Mouse (Mus musculus) frontal cortex, adult 2 months (tissue): ENCODE results near the gene Fmnl1. TPM values are rescaled to one million over a fixed set of nuclear protein-coding genes. Genes with fewer than 3 reads are reported as not detected.
"Not testable (repeated sequence)": the region's sequence is repeated elsewhere in the genome, so short reads cannot be mapped to it uniquely, and the experiment has no call there.

Source experiments
- DNase-seq, 2 experiments: peaks; one replicate each; pipeline ENCODE4 v3.0.0; 2022; ENCODE audit warnings: low spot score in 1 of 2; ENCODE audit errors: extremely low spot score in 1 of 2
- polyA plus RNA-seq: library from polyadenylated mRNA; depleted of rRNA; stranded (reverse); fragments of >200 nt; gene quantifications from 2 replicates; pipeline ENCODE4 v1.2.3, GENCODE M21; 2012

Fmnl1 gene
- polyA plus RNA-seq, 1 experiment: 76.2 TPM

DNA sequence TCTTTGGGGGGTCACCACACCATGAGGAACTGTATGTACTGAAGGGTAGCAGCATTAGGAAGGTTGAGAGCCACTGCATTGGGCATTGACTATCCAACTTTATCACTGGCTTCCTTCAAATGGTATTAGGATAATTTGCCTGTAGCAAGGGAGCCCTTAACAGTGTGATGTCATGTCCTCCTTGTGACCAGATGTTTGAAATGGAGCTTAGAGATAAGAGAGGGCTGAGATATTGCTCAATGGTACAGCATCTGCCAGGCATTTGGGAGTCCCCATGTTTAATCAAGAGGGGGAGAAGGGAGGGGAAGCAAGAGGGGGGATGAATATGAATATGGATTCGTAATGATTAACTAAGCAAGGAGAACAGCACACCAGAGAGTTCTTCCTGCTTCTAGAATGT lies 44.4 kb downstream of the Fmnl1 start:
- DNase-seq: no peak

DNA sequence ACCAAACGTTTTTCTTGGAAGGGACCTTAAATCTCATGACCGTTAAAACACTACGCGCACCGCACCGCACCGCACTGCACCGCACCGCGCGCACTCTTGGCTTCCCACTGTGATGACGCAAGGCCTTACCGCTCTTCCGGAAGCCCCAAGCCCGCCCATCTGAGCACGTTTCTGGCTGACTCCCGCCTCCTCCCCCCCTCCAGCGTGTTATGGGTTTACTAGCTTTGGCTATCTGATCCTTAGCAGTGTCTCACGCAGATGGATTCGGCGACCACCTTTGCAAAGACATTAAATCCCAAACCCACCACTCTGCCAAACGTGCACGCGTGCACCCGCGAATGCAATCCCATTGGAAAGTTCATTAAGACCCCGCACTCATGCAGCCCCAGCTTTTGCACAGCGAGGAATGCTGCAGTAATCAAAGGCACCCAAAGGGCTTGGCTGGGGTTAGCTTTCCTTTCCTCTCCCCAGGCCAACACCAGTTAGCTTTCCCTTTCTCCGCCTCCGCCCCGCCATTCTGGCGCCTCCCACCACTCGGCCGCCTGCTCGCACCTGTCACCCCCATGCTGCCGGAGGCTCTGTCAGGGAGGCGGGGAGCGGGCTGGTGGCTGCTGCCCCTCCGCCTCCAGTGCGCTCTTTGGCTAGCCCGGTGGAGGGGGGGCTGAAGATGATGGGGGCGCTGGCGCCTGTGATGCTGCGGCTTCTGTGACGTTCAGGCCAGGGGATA lies 47.0 kb downstream of the Fmnl1 start, which contains the start of gene Spata32:
Spata32 (minus strand) TSS at position 643 of the 727 bp plus-strand sequence.
- DNase-seq: peak in 1 of 2 experiments; percentile 74

DNA sequence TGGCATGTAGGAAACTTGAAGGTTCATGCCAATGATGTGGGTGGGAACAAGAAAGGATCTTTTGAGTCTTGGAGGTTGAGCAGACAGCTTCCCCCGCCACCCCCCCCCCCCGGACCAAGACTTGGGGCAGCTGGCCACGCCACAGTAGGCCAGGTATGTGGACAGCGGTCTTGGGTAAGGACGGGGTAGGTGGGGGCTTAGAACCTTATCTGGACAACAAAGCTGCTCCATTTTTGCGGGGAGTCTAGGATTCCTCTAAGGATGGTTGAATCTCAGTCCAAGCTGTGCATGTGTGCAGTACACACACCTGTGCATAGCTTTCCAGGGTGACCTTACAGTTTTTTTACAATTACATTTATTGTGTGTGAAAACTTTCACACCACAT lies 47.6 kb downstream of the Fmnl1 start:
- DNase-seq: no peak

GRCm38 (mm10) chr11:103219259-103219658 lies 48.4 kb downstream of the Fmnl1 start:
- DNase-seq: no peak

- DNase-seq: no peak
These were observed 49.1 kb downstream of the Fmnl1 start for GRCm38 (mm10) chr11:103219995-103220394.

DNA sequence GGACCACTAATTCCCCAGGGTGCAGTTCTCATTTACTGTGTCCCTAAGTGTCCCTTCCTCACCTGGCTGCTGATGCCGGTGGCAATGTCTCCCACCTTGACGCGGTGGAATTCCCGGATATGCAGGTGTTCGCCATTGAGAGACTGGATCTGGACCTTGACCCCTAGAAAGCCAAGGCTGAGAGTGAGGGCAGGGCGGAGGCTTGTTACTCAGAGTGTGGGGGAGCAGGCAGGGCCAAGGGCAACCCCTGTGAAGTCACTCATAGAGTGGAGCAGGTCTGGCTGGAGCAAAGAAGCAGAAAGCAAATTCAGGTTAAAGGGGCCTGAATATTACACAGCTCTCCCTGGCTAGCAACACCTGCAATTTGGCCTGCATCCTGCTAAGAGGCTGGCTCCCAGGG lies 50.5 kb downstream of the Fmnl1 start:
- DNase-seq: no peak

DNA sequence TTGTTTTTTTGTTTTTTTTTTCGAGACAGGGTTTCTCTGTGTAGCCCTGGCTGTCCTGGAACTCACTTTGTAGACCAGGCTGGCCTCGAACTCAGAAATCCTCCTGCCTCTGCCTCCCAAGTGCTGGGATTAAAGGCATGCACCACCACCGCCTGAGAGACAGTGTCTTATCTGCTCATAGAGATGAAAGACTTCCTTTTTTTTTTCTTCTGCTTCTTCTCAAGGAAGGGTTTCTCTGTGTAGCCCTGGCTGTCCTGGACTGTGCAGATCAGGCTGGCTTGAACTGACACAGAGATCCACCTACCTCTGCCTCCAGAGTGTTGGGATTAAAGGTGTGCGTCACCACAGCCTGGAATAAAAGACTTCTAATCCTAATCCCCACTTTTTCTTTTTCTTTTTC lies 51.8 kb downstream of the Fmnl1 start:
- DNase-seq: not testable (repeated sequence)

GRCm38 (mm10) chr11:103223444-103223843 lies 52.5 kb downstream of the Fmnl1 start:
- DNase-seq: peak; percentile 47 to 75

GRCm38 (mm10) chr11:103223951-103224456 lies 53.1 kb downstream of the Fmnl1 start:
- DNase-seq: no peak

GRCm38 (mm10) chr11:103229608-103230007 lies 58.7 kb downstream of the Fmnl1 start:
- no peak for DNase-seq

DNA sequence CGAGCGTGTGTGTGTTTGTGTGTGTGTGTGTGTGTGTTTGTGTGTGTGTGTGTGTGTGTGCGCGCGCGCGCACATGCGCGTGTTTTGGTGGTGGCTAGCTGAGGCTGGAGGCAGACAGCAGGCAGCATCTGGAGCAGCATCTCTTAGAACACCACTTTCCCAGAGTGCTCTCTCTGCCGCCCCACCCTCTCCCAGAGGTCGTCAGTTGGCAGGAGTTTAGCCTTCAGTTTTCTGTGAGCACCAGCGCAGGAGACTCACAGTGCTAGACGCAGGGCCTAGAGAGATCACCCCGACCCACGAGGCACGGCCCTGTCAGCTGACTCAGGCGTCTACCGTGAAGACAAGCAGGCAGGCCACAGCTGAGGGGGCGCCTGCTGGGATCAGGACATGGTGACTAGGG lies 59.7 kb downstream of the Fmnl1 start:
- no peak for DNase-seq

DNA sequence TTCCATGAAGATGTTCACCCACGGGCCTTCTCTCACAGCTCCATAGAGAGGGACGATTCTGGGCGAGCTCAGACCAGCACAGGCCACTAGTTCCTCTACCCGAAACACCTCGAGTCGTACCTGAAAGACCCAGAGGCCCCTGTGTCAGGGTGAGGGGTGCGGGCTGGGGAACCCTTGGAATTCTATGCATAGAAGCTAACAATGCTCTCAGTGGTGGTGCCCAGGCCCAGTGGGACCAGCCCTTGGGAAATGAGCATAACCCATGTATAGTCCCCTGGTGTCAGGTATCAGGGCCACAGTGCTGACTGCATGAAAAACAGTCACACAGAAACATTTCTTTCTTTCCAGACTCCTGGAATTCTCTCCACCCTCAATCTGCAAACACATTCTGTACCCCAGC lies 60.5 kb downstream of the Fmnl1 start:
- DNase-seq: no peak

GRCm38 (mm10) chr11:103232966-103233365 lies 62.1 kb downstream of the Fmnl1 start:
- DNase-seq: peak; percentile 69 to 90

DNA sequence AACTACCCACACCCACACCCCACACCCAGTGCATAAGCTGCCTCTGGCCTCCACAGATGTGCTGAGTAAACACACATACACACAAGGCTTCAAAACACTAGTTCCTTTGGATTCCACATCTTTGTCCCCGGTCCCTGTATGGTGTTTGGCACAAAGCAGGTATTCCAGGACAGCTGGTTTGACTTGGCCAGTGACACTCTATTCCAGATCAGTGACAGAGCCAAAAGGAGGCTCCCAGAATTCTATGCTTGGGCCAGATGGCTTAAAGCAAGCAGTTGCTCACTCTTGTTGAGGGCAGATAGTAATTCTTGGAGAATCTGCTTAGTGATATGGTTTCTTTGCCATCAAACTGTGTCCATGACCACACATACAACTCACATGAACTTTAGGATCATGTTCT lies 63.5 kb downstream of the Fmnl1 start:
- no peak for DNase-seq

DNA sequence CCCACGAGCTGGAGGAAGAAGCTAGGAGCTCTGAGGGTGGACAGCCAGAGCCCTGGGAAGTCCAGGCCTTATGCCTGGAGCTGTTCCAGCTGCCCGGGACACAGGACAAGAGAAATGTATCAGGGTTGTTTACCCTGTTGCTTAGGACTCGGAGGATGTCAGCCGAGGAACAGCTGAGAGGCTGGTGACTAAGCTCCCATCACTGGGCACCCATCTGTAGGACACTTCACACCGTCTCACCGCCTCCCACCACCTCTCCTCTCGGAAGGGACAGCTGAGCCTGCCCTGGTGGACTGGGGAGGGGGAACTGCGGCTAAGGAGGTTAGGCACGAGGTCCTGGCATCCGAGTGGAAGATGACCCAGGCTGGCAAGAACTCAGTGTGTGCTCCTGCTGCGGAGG lies 64.8 kb downstream of the Fmnl1 start:
- peak in 1 of 2 experiments; percentile 33 for DNase-seq

DNA sequence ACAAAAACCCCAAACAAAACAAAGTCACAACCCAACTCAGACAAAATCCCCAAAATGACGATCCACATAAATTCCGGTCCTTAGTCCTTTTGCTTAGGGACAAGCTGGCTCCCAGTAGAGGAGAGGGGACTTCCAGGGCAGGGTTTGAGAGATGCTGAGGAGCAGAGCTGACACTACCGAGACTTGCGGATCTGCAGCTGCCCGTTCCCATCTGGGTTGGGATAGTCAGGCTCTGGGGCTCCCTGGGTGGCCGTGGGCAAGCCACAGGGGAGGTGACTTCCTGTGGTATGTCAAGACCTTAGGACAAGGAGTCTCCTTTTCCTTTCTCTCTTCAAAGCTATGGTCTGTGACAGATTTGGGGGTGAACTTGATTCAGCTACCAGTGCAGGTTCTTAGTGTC lies 65.5 kb downstream of the Fmnl1 start:
- no peak for DNase-seq

DNA sequence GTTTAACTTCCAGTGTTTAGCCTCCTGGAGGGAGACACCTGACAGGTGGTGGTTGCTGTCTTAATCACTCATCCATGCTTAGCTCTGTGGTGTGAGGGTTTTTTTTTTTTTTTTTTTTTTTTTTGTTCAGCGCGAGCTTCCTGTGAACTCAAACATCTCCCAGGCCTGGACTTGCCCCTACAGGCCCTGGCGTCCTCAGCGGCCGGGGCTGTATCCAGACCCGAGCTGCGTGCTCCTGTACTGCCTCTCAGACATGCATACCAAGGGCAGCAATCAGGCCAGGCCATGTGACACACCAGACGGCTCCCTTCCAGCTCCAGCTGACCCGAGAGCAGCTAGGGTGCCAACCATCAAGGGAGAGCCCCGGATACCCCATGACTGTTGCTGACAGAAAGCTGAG lies 66.0 kb downstream of the Fmnl1 start:
- DNase-seq: no peak

GRCm38 (mm10) chr11:103237757-103238156 lies 66.8 kb downstream of the Fmnl1 start:
- no peak for DNase-seq

DNA sequence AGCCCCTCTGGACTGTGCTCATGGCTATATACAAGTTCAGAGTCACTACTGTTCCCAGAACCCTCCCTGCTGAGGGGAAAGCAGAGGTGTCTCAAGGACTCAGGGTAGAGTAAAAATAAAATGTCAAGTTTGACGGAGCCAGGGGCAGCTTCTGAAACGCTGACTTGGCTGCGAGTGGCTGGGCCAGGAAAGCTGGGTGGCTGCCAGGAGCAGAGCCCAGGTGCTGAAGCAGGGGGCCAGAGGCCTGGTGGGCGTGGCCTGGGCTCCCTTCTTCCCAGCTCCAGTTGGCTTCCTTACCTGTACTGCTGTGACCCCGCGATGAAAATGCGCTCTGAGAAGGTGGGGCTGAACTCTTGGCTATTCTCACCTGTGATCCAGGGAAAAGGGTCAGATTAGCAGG lies 69.8 kb downstream of the Fmnl1 start:
- DNase-seq: no peak

- no peak for DNase-seq
These were observed 73.9 kb downstream of the Fmnl1 start for GRCm38 (mm10) chr11:103244856-103245255.

DNA sequence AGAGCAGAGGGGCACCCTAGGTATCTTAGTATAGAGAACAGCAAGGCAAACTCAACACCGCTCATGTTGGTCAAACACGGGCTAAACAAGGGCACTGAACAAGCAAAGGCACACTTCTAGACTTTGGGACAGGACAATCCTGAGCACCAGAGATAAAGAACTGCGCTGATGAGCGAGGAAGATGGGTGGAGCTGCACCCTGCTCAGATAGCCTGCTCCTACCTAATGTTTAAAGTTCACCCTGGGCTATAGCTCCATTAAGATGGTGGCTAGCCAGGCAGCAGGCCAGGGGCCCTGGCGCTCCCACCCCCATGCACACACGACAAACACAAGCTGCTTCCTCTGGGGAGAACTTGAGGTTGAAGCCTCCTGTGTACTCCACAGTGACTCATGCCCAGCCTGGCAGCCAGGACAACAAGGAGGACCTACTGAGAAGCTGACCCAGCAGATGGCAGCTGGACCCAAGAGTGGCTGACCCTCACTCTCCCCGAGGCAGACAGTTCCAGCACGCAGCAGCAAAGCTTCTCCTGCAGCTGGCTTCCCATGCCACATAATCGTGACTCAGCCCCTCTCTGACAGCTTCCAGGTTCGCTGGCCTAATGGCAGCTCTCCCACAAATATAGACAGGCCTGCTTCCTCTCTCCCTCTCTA lies 75.3 kb downstream of the Fmnl1 start:
- peak in 1 of 2 experiments; percentile 39 for DNase-seq

GRCm38 (mm10) chr11:103246731-103247290 lies 75.9 kb downstream of the Fmnl1 start:
- no peak for DNase-seq
